In genomic region chr1:36228461-36228860, GRCm38 (mm10) we compare ENCODE assay signal across 26 mouse cellular contexts.
"Had no signal": no experiment of that assay in that cellular context is flagged by ENCODE, and none has a peak within 500 bp of the region (broad histone marks: within the 10 kb centered on the region; RNA-seq: fewer than 3 reads in every experiment).

No protein-coding gene starts in this region.

- H3K9me3 ChIP-seq: heart, embryonic 10.5 days; heart, embryonic 13.5 days; heart, embryonic 15.5 days; hindbrain, embryonic 13.5 days; hindbrain, embryonic 15.5 days; kidney, embryonic 15.5 days; limb, embryonic 13.5 days; limb, embryonic 15.5 days; liver, embryonic 13.5 days had no signal

- ATAC-seq: hindbrain, postnatal 0 days; intestine, embryonic 16.5 days had no signal

- H3K9ac ChIP-seq: heart, embryonic 13.5 days; heart, embryonic 15.5 days; hindbrain, embryonic 13.5 days; hindbrain, embryonic 15.5 days; kidney, embryonic 15.5 days; limb, embryonic 13.5 days; limb, embryonic 15.5 days; liver, embryonic 13.5 days had no signal

- H3K4me2 ChIP-seq: heart, embryonic 13.5 days; heart, embryonic 15.5 days; hindbrain, embryonic 13.5 days; hindbrain, embryonic 15.5 days; kidney, embryonic 15.5 days; limb, embryonic 13.5 days; limb, embryonic 15.5 days; liver, embryonic 11.5 days; liver, embryonic 13.5 days had no signal

- H3K27me3 ChIP-seq: heart, embryonic 13.5 days; heart, embryonic 15.5 days; hindbrain, embryonic 13.5 days; hindbrain, embryonic 15.5 days; kidney, embryonic 15.5 days; limb, embryonic 13.5 days; limb, embryonic 15.5 days; liver, embryonic 13.5 days had no signal

- H3K4me1 ChIP-seq: heart, embryonic 10.5 days; heart, embryonic 13.5 days; heart, embryonic 15.5 days; hindbrain, embryonic 13.5 days; hindbrain, embryonic 15.5 days; kidney, embryonic 15.5 days; limb, embryonic 13.5 days; limb, embryonic 15.5 days; liver, embryonic 13.5 days had no signal

- H3K27ac ChIP-seq: heart, embryonic 10.5 days; heart, embryonic 13.5 days; heart, embryonic 15.5 days; hindbrain, embryonic 13.5 days; hindbrain, embryonic 15.5 days; hindbrain, postnatal 0 days; kidney, embryonic 15.5 days; kidney, postnatal 0 days; limb, embryonic 13.5 days; limb, embryonic 15.5 days; liver, embryonic 13.5 days had no signal

- DNase-seq: gastrocnemius, postnatal 10 days; gastrocnemius, postnatal 25 days; heart, adult 18-20 months; heart, postnatal 14 days; heart, postnatal 36 days; kidney, adult 11 months; kidney, adult 2 months; kidney, adult 9 months; kidney, postnatal 14 days; kidney, postnatal 36 days; layer of hippocampus, adult 9-11 months; layer of hippocampus, postnatal 36 days; left cerebral cortex, postnatal 4 days; liver, embryonic 13.5 days had no signal

- H3K4me3 ChIP-seq: heart, embryonic 10.5 days; heart, embryonic 13.5 days; heart, embryonic 15.5 days; hindbrain, embryonic 13.5 days; hindbrain, embryonic 15.5 days; kidney, embryonic 15.5 days; limb, embryonic 13.5 days; limb, embryonic 15.5 days; liver, embryonic 13.5 days had no signal
